Mouse (Mus musculus) hindbrain, embryonic 14.5 days (tissue): ENCODE data around the gene Lrrfip1. TPM values are rescaled to one million over a fixed set of nuclear protein-coding genes. Genes with fewer than 3 reads are reported as not detected.

Source experiments
- ATAC-seq: fragments of 200-750 bp; cut with Nextera tagmentation; 2 replicates; pipeline ENCODE4 v1.8.0; 2017; ENCODE audit warnings: moderate number of reproducible peaks, mild to moderate bottlenecking, moderate TSS enrichment, moderate library complexity; ENCODE audit not compliant: low FRiP score
- DNase-seq: peaks from one replicate; pipeline ENCODE4 v3.0.0-alpha.2; 2015; ENCODE audit warnings: low spot score
- H3K27ac ChIP-seq: fragments of 300-500 bp; sonication (generic); 2 replicates; pipeline ENCODE4 v1.5.1; 2014; ENCODE audit warnings: mild to moderate bottlenecking, moderate library complexity
- H3K27me3 ChIP-seq: fragments of 300-500 bp; sonication (generic); 2 replicates; pipeline ENCODE4 v1.6.1; 2014; ENCODE audit warnings: mild to moderate bottlenecking, low read length, mixed read lengths; ENCODE audit not compliant: control insufficient read depth, insufficient read depth
- H3K36me3 ChIP-seq: fragments of 300-500 bp; sonication (generic); replicated peaks from 2 replicates; pipeline ENCODE4 v1.6.1; 2014; ENCODE audit not compliant: control insufficient read depth, insufficient read depth
- H3K4me1 ChIP-seq: fragments of 300-500 bp; sonication (generic); replicated peaks from 2 replicates; pipeline ENCODE4 v1.6.1; 2014; ENCODE audit warnings: antibody characterized with exemption, low read length, mixed read lengths; ENCODE audit not compliant: control insufficient read depth, insufficient read depth
- H3K4me2 ChIP-seq: fragments of 300-500 bp; sonication (generic); replicated peaks from 2 replicates; pipeline ENCODE4 v1.6.1; 2014; ENCODE audit warnings: mild to moderate bottlenecking, moderate library complexity
- H3K4me3 ChIP-seq: fragments of 300-500 bp; sonication (generic); replicated peaks from 2 replicates; pipeline ENCODE4 v1.5.1; 2014; ENCODE audit warnings: mild to moderate bottlenecking, low read length
- H3K9ac ChIP-seq: fragments of 300-500 bp; sonication (generic); 2 replicates; pipeline ENCODE4 v1.6.1; 2014
- H3K9me3 ChIP-seq: fragments of 300-500 bp; sonication (generic); 2 replicates; pipeline ENCODE4 v1.6.1; 2016; ENCODE audit warnings: low read length; ENCODE audit not compliant: control insufficient read depth
- WGBS: fragments of 180-500 bp; shearing (Covaris S2); extraction: QIAGEN DNeasy Blood & Tissue Kit; methylation state at CpG from one replicate; pipeline ENCODE4 v1.1.7; 2014; 5-methylcytosine and 5-hydroxymethylcytosine counted together
- polyA plus RNA-seq: library from polyadenylated mRNA; unstranded; fragments of >200 nt; fragmentation: Nextera tagmentation; extraction: Ambion mirVana; gene quantifications from 2 replicates; pipeline ENCODE4 v1.2.1, GENCODE M21; 2014

The Lrrfip1 gene
- polyA plus RNA-seq, 1 experiment from 2014 or later = 39.5 TPM

- 86% methylated on average over 8 of the region's 8 CpGs for WGBS
Observed at GRCm38 (mm10) chr1:91003522-91004253, 5.2 kb downstream of the Lrrfip1 start.

DNA sequence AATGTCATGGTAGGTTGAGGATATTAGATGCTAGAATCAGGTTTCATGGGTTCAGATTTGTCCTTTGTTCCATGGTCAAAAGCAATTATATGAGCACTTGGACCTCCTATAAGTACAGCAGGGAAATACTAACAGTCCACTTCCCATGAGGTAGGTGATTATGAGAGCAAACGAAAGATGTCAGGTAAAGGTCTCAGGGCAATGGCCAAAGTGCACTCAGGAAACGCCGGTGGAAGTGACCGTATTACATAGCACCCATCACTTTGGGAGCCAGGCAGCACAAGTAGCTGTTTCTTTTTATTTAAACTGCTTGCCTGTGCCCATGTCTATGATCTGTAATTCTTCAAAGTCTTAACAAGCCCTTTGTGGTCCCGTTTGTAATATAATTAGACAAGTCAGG is 7.5 kb downstream of the Lrrfip1 start:
- no peaks in the 10 kb centered on the region for H3K9me3 ChIP-seq
- no peak for DNase-seq
- 83% methylated on average over 5 of the region's 5 CpGs for WGBS
- no peaks in the 10 kb centered on the region for H3K4me1 ChIP-seq
- no peaks in the 10 kb centered on the region for H3K36me3 ChIP-seq
- H3K27ac ChIP-seq = no peak overlapping the region
- H3K9ac ChIP-seq = no peak overlapping the region
- no peak overlapping the region for H3K4me2 ChIP-seq
- H3K4me3 ChIP-seq = no peak overlapping the region
- ATAC-seq = no peak
- no peaks in the 10 kb centered on the region for H3K27me3 ChIP-seq

More at GRCm38 (mm10) chr1:91003522-91004253, 5.2 kb downstream of the Lrrfip1 start:
- H3K9ac ChIP-seq = no peak overlapping the region
- H3K36me3 ChIP-seq = no peaks in the 10 kb centered on the region
- ATAC-seq = no peak
- no peak overlapping the region for H3K27ac ChIP-seq
- H3K4me1 ChIP-seq = peaks cover 14% of the 10 kb centered on the region; the same call in 1 of the 2 replicates
- H3K9me3 ChIP-seq = no peaks in the 10 kb centered on the region
- no peak for DNase-seq
- H3K4me2 ChIP-seq = no peak overlapping the region
- no peak overlapping the region for H3K4me3 ChIP-seq
- no peaks in the 10 kb centered on the region for H3K27me3 ChIP-seq

GRCm38 (mm10) chr1:91006708-91007107 is 8.2 kb downstream of the Lrrfip1 start:
- 85% methylated on average over 9 of the region's 9 CpGs for WGBS

GRCm38 (mm10) chr1:91008147-91008682 is 9.7 kb downstream of the Lrrfip1 start:
- Histone ChIP-seq H3K4me2 (no peak overlapping the region), H3K4me3 (no peak overlapping the region), H3K9ac (no peak overlapping the region), H3K4me1 (no peaks in the 10 kb centered on the region), H3K27me3 (no peaks in the 10 kb centered on the region), H3K9me3 (no peaks in the 10 kb centered on the region), H3K36me3 (no peaks in the 10 kb centered on the region), H3K27ac (no peak overlapping the region)
- DNase-seq = no peak
- no peak for ATAC-seq
- 97% methylated on average over 14 of the region's 14 CpGs for WGBS

More at GRCm38 (mm10) chr1:91006708-91007107, 8.2 kb downstream of the Lrrfip1 start:
- H3K36me3 ChIP-seq = no peaks in the 10 kb centered on the region
- no peak overlapping the region for H3K9ac ChIP-seq
- no peak overlapping the region for H3K27ac ChIP-seq
- H3K9me3 ChIP-seq = no peaks in the 10 kb centered on the region
- H3K4me3 ChIP-seq = no peak overlapping the region
- H3K27me3 ChIP-seq = no peaks in the 10 kb centered on the region
- ATAC-seq (no peak), DNase-seq (no peak)
- H3K4me1 ChIP-seq = no peaks in the 10 kb centered on the region
- H3K4me2 ChIP-seq = no peak overlapping the region

DNA sequence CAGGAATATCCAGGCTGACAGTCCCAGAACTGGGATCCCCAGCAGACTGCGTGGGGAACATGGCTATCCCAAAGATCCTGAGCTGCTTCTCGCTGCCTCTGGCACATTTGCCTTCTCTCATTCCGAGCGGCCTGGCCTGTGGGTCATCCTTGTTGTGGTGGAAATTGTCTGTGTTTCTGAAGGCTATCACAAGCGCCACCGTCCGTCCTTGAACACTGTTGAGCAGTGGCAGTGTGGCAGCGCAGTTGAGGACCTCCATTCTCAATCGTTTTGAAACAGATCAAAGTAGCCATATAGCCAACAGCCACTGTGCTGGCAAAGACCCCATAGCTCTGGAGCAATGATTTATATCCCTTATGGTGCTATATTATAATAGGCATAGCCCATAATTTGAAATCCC is 10.2 kb downstream of the Lrrfip1 start:
- Histone ChIP-seq H3K4me1 (no peaks in the 10 kb centered on the region), H3K9me3 (no peaks in the 10 kb centered on the region), H3K4me3 (no peak overlapping the region), H3K9ac (no peak overlapping the region), H3K27me3 (no peaks in the 10 kb centered on the region), H3K27ac (no peak overlapping the region), H3K4me2 (no peak overlapping the region), H3K36me3 (no peaks in the 10 kb centered on the region)
- ATAC-seq (no peak), DNase-seq (no peak)
- 91% methylated on average over 9 of the region's 9 CpGs for WGBS

DNA sequence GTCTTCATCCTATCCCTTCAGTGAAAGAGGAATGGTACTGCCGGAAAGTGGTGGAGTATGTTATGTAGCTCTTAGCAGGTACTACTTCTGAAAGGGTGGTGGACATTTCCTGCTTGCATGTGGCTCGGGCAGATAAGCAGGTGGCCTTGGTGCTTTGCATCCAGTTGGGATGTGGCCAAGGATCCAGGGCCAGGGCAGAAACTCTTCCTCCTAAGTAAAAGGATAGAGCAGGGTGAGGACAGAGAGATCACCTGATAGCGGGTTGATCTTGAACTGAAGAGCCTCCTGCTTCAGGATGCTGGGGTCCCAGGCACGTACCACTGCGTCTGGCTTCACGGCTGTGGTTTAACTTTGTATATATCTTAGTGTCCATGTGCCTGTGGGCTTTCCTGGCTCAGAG is 10.7 kb downstream of the Lrrfip1 start:
- no peak overlapping the region for H3K4me2 ChIP-seq
- no peaks in the 10 kb centered on the region for H3K36me3 ChIP-seq
- no peak overlapping the region for H3K9ac ChIP-seq
- H3K4me1 ChIP-seq = no peaks in the 10 kb centered on the region
- no peak overlapping the region for H3K4me3 ChIP-seq
- DNase-seq (no peak), ATAC-seq (no peak)
- H3K27ac ChIP-seq = no peak overlapping the region
- H3K9me3 ChIP-seq = no peaks in the 10 kb centered on the region
- H3K27me3 ChIP-seq = no peaks in the 10 kb centered on the region
- 91% methylated on average over 6 of the region's 6 CpGs for WGBS

DNA sequence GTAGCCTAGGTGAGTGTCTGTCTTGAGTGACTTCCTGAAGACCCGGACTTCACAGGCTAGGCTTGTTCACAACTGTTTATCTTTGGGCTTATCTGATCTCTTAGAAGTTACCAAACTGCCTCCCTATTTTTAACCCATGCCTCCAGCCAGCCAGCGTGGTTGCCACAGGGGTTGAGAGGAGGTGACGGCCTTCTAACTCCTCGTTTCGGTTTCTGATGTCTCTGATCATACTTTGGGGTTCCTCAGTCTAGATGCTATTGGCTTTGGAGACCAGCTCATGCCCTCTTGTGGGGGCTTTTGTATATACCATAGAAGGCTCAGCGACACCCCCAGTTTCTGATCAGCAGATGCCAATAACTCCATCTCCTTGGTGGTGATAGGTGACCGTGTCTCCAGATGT is 11.7 kb downstream of the Lrrfip1 start:
- Histone ChIP-seq H3K36me3 (no peaks in the 10 kb centered on the region), H3K4me1 (no peaks in the 10 kb centered on the region), H3K27ac (no peak overlapping the region), H3K4me3 (no peak overlapping the region), H3K9me3 (no peaks in the 10 kb centered on the region), H3K27me3 (no peaks in the 10 kb centered on the region), H3K4me2 (no peak overlapping the region), H3K9ac (no peak overlapping the region)
- DNase-seq (no peak), ATAC-seq (no peak)
- 94% methylated on average over 7 of the region's 7 CpGs for WGBS

GRCm38 (mm10) chr1:91010716-91011115 is 12.2 kb downstream of the Lrrfip1 start:
- DNase-seq = no peak
- H3K36me3 ChIP-seq = no peaks in the 10 kb centered on the region
- no peak for ATAC-seq

GRCm38 (mm10) chr1:91011336-91011735 is 12.8 kb downstream of the Lrrfip1 start:
- no peak overlapping the region for H3K4me2 ChIP-seq
- H3K27me3 ChIP-seq = no peaks in the 10 kb centered on the region
- no peak overlapping the region for H3K9ac ChIP-seq
- DNase-seq (no peak), ATAC-seq (no peak)
- H3K4me1 ChIP-seq = no peaks in the 10 kb centered on the region
- 88% methylated on average over 3 of the region's 3 CpGs for WGBS
- no peaks in the 10 kb centered on the region for H3K9me3 ChIP-seq
- no peak overlapping the region for H3K4me3 ChIP-seq
- H3K36me3 ChIP-seq = no peaks in the 10 kb centered on the region
- no peak overlapping the region for H3K27ac ChIP-seq

More at GRCm38 (mm10) chr1:91010716-91011115, 12.2 kb downstream of the Lrrfip1 start:
- no peak overlapping the region for H3K4me3 ChIP-seq
- H3K27me3 ChIP-seq = no peaks in the 10 kb centered on the region
- no peaks in the 10 kb centered on the region for H3K9me3 ChIP-seq
- H3K27ac ChIP-seq = no peak overlapping the region
- H3K9ac ChIP-seq = no peak overlapping the region
- H3K4me2 ChIP-seq = no peak overlapping the region
- WGBS = 76% methylated on average over 2 of the region's 2 CpGs
- no peaks in the 10 kb centered on the region for H3K4me1 ChIP-seq
